Mouse (Mus musculus) midbrain, embryonic 16.5 days (tissue): Measurements from ENCODE around the gene Sorcs2. TPM values are rescaled to one million over a fixed set of nuclear protein-coding genes. Genes with fewer than 3 reads are reported as not detected.

Experiments used
- ATAC-seq: fragments of 200-750 bp; cut with Nextera tagmentation; 2 replicates; pipeline ENCODE4 v1.8.0; 2017; ENCODE audit warnings: moderate TSS enrichment
- H3K27ac ChIP-seq: fragments of 300-500 bp; sonication (generic); 2 replicates; pipeline ENCODE4 v1.5.1; 2014; ENCODE audit warnings: mild to moderate bottlenecking, low read length, mixed read lengths
- H3K27me3 ChIP-seq: fragments of 300-500 bp; sonication (generic); 2 replicates; pipeline ENCODE4 v1.6.1; 2014; ENCODE audit warnings: low read depth, low read length, mixed read lengths; ENCODE audit not compliant: control insufficient read depth, insufficient read depth
- H3K36me3 ChIP-seq: fragments of 300-500 bp; sonication (generic); 2 replicates; pipeline ENCODE4 v1.6.1; 2014; ENCODE audit warnings: mild to moderate bottlenecking, low read length, moderate library complexity, mixed read lengths; ENCODE audit not compliant: control insufficient read depth, insufficient read depth
- H3K4me1 ChIP-seq: fragments of 300-500 bp; sonication (generic); 2 replicates; pipeline ENCODE4 v1.6.1; 2014; ENCODE audit warnings: mild to moderate bottlenecking, low read length, mixed read lengths; ENCODE audit not compliant: control insufficient read depth, insufficient read depth
- H3K4me2 ChIP-seq: fragments of 300-500 bp; sonication (generic); 2 replicates; pipeline ENCODE4 v1.6.1; 2014; ENCODE audit warnings: mild to moderate bottlenecking, low read length, mixed read lengths
- H3K4me3 ChIP-seq: fragments of 300-500 bp; sonication (generic); 2 replicates; pipeline ENCODE4 v1.5.1; 2014; ENCODE audit warnings: low read depth, mild to moderate bottlenecking, low read length, moderate library complexity, mixed read lengths
- H3K9ac ChIP-seq: fragments of 300-500 bp; sonication (generic); 2 replicates; pipeline ENCODE4 v1.6.1; 2014; ENCODE audit warnings: low read depth, low read length, mixed read lengths
- H3K9me3 ChIP-seq: fragments of 300-500 bp; sonication (generic); replicated peaks from 2 replicates; pipeline ENCODE4 v1.6.1; 2014; ENCODE audit warnings: mild to moderate bottlenecking, low read length, mixed read lengths; ENCODE audit not compliant: control insufficient read depth, poor library complexity, severe bottlenecking
- WGBS: fragments of 180-500 bp; shearing (Covaris S2); extraction: QIAGEN DNeasy Blood & Tissue Kit; methylation state at CpG from one replicate; pipeline ENCODE4 v1.1.7; 2014; 5-methylcytosine and 5-hydroxymethylcytosine counted together
- polyA plus RNA-seq: library from polyadenylated mRNA; unstranded; fragments of >200 nt; fragmentation: Nextera tagmentation; extraction: Ambion mirVana; gene quantifications from 2 replicates; pipeline ENCODE4 v1.2.1, GENCODE M21; 2015

The Sorcs2 gene
- polyA plus RNA-seq, 1 experiment from 2014 or later = 21.3 TPM

- H3K4me2 ChIP-seq = no peak overlapping the region
- H3K4me1 ChIP-seq = no peaks in the 10 kb centered on the region
- no peak overlapping the region for H3K4me3 ChIP-seq
- no peaks in the 10 kb centered on the region for H3K36me3 ChIP-seq
- no peaks in the 10 kb centered on the region for H3K9me3 ChIP-seq
- no peak overlapping the region for H3K9ac ChIP-seq
- H3K27me3 ChIP-seq = no peaks in the 10 kb centered on the region
- H3K27ac ChIP-seq = no peak overlapping the region
- WGBS = 84% methylated on average over 3 of the region's 3 CpGs
- ATAC-seq = peak; percentile 37; the same call in 1 of the 2 replicates
These were observed 261.9 kb downstream of the Sorcs2 start for GRCm38 (mm10) chr5:36135874-36136542.

GRCm38 (mm10) chr5:36134302-36134701, 263.6 kb downstream of the Sorcs2 start:
- Histone ChIP-seq H3K27ac (no peak overlapping the region), H3K4me2 (no peak overlapping the region), H3K9me3 (no peaks in the 10 kb centered on the region), H3K4me1 (peaks cover 8% of the 10 kb centered on the region), H3K4me3 (no peak overlapping the region), H3K27me3 (no peaks in the 10 kb centered on the region), H3K36me3 (no peaks in the 10 kb centered on the region), H3K9ac (no peak overlapping the region)
- no peak for ATAC-seq
- WGBS = 80% methylated on average over 6 of the region's 6 CpGs

GRCm38 (mm10) chr5:36133893-36134292, 264.0 kb downstream of the Sorcs2 start:
- H3K4me1 ChIP-seq = peaks cover 8% of the 10 kb centered on the region
- WGBS = 76% methylated on average over 2 of the region's 2 CpGs
- no peaks in the 10 kb centered on the region for H3K27me3 ChIP-seq
- H3K9ac ChIP-seq = no peak overlapping the region
- no peak for ATAC-seq
- no peak overlapping the region for H3K4me2 ChIP-seq
- no peaks in the 10 kb centered on the region for H3K9me3 ChIP-seq
- no peak overlapping the region for H3K4me3 ChIP-seq
- H3K27ac ChIP-seq = no peak overlapping the region
- no peaks in the 10 kb centered on the region for H3K36me3 ChIP-seq

GRCm38 (mm10) chr5:36130393-36131011, 267.4 kb downstream of the Sorcs2 start:
- Histone ChIP-seq H3K9me3 (no peaks in the 10 kb centered on the region), H3K4me1 (peaks cover 8% of the 10 kb centered on the region), H3K27ac (0 out of 2 replicates have a peak overlapping the region, but pooled peaks have one; percentile 5), H3K4me3 (no peak overlapping the region), H3K9ac (no peak overlapping the region), H3K27me3 (no peaks in the 10 kb centered on the region), H3K4me2 (no peak overlapping the region), H3K36me3 (no peaks in the 10 kb centered on the region)
- 26% methylated on average over 8 of the region's 8 CpGs for WGBS
- peak; percentile 72 for ATAC-seq

GRCm38 (mm10) chr5:36129661-36130060, 268.3 kb downstream of the Sorcs2 start:
- no peak overlapping the region for H3K9ac ChIP-seq
- ATAC-seq = no peak
- no peak overlapping the region for H3K4me3 ChIP-seq
- H3K4me2 ChIP-seq = no peak overlapping the region
- WGBS = 73% methylated on average over 2 of the region's 2 CpGs
- no peaks in the 10 kb centered on the region for H3K9me3 ChIP-seq
- H3K4me1 ChIP-seq = peaks cover 12% of the 10 kb centered on the region
- H3K27me3 ChIP-seq = no peaks in the 10 kb centered on the region
- H3K36me3 ChIP-seq = no peaks in the 10 kb centered on the region
- no peak overlapping the region for H3K27ac ChIP-seq

- Histone ChIP-seq H3K27ac (no peak overlapping the region), H3K27me3 (no peaks in the 10 kb centered on the region), H3K4me1 (peaks cover 12% of the 10 kb centered on the region), H3K4me3 (no peak overlapping the region), H3K9me3 (no peaks in the 10 kb centered on the region), H3K4me2 (no peak overlapping the region), H3K36me3 (no peaks in the 10 kb centered on the region), H3K9ac (no peak overlapping the region)
- no peak for ATAC-seq
- 64% methylated on average over 3 of the region's 3 CpGs for WGBS
These were observed 269.4 kb downstream of the Sorcs2 start for GRCm38 (mm10) chr5:36128513-36128912.

- no peaks in the 10 kb centered on the region for H3K27me3 ChIP-seq
- no peaks in the 10 kb centered on the region for H3K36me3 ChIP-seq
- no peak overlapping the region for H3K4me2 ChIP-seq
- no peak overlapping the region for H3K4me3 ChIP-seq
- no peak overlapping the region for H3K9ac ChIP-seq
- H3K9me3 ChIP-seq = no peaks in the 10 kb centered on the region
- WGBS = 66% methylated on average over 6 of the region's 6 CpGs
- no peak overlapping the region for H3K27ac ChIP-seq
- no peak for ATAC-seq
- H3K4me1 ChIP-seq = peaks cover 5% of the 10 kb centered on the region; the same call in 1 of the 2 replicates
These were observed 272.9 kb downstream of the Sorcs2 start for GRCm38 (mm10) chr5:36124993-36125392.

GRCm38 (mm10) chr5:36122987-36123386, 275.0 kb downstream of the Sorcs2 start:
- Histone ChIP-seq H3K4me2 (no peak overlapping the region), H3K4me3 (no peak overlapping the region), H3K9me3 (no peaks in the 10 kb centered on the region), H3K27ac (no peak overlapping the region), H3K4me1 (peaks cover 10% of the 10 kb centered on the region), H3K27me3 (no peaks in the 10 kb centered on the region), H3K36me3 (no peaks in the 10 kb centered on the region), H3K9ac (no peak overlapping the region)
- no peak for ATAC-seq
- WGBS = 86% methylated on average over 10 of the region's 10 CpGs

GRCm38 (mm10) chr5:36120931-36121341, 277.0 kb downstream of the Sorcs2 start:
- no peak for ATAC-seq
- H3K9ac ChIP-seq = no peak overlapping the region
- H3K4me1 ChIP-seq = peaks cover 14% of the 10 kb centered on the region
- H3K36me3 ChIP-seq = no peaks in the 10 kb centered on the region
- no peak overlapping the region for H3K4me3 ChIP-seq
- 20% methylated on average over 3 of the region's 3 CpGs for WGBS
- no peak overlapping the region for H3K4me2 ChIP-seq
- H3K9me3 ChIP-seq = no peaks in the 10 kb centered on the region
- no peak overlapping the region for H3K27ac ChIP-seq
- H3K27me3 ChIP-seq = no peaks in the 10 kb centered on the region
